Mouse (Mus musculus) layer of hippocampus, adult 8-10 months (tissue): ENCODE results near the gene Mrpl16. TPM values are rescaled to one million over a fixed set of nuclear protein-coding genes. Genes with fewer than 3 reads are reported as not detected.

Source experiments
- DNase-seq, 2 experiments: peaks; one replicate each; pipeline ENCODE4 v3.0.0; 2022; ENCODE audit warnings: low spot score in 2 of 2
- total RNA-seq, 4 experiments: library from RNA; stranded (reverse); gene quantifications; 2 replicates each; pipeline ENCODE4 v1.2.4; 2022

Mrpl16 gene
- total RNA-seq, 4 experiments from 2014 or later: 34.2 to 38.5 (median 36.3) TPM

DNA sequence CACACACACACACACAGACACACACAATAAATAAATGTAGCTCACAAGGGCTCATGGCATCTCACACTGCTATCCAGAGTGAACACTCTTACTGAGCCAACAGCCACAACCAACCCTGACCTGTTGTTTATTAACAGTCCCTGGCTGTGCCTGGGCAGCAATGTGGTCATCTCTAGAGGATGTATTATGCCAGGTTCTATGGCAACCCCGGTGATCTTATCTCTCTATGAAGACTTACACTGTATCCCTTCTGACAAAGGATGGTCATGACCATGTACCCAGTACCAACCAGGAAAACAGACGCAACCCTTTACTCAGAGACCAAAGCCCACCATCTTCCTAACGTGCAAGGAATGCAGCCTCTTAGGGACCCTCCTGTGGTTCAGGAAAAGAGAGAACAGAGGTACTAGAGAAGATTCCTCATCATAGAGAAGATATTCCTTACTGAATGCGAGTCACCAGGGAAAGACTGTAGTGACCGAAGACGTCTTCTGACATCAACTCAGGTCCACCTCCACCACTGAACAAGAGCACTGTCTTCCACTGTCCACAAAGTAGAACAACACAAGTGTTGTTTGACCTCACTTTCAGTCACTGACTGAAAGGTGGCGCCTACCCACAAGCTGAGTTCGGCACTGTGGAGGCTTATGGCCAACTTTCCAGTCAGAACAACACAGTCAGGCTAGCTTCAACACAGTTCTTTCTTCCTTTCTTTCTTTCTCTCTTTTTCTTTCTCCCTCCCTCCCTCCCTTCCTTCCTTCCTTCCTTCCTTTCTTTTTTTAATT is 30.5 kb downstream of the Mrpl16 start:
- DNase-seq: no peak

DNA sequence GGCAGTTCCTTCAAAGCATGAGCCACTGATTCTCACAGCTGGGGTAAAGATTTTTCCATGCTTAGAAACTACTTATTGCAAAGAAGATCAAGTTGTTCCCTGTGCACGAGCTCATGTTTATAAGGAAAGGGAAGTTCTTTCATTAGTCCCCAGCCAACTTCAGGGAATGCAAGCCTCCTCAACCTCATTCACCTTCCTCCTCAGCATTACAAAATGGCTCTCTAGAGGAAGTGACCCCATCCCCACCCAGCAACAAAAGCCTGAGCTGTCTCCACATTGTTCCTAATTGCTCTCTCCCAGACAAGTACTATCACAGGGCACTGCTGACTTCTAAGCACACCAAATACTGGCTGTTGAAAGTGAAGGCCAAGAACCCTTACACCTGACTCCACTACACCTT is 34.2 kb downstream of the Mrpl16 start:
- no peak for DNase-seq

DNA sequence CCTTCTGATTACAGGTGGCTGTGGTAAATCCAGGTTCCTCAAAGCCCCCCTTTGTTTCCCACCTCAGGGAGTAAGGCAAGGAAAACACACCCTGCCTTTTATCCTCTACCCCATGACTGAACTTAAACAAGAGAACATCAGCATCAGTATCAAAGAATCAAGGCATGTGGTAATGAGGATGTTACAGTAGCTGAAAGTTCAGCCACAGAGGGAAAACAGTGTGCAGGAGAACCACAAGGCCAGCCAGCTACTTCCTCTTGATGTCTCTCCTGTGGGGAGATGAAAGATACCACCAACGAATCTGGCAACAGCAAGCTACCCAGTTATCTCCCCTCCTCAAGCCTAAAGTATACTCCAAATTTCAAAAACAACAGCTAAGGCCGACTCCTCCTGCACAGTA is 37.1 kb downstream of the Mrpl16 start:
- no peak for DNase-seq

DNA sequence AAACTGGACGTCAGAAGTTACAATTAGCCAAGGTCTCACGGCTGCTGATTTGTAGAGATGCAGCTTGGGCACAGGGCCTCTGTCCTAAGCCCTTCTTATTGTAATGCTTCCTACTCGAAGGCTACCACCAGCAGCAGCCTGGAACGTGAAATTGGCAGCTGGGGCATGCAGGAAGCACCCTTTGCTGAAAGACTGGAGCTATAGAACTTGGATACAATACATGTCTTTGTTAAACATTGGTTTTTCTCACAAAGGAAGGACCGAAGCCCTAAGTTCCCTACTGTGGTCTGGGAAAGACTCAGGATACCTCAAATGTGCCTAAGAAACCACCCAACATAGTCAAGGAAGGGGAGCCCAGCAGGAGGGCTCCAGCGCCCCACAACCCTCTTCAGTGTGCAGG is 37.6 kb downstream of the Mrpl16 start:
- DNase-seq: no peak

DNA sequence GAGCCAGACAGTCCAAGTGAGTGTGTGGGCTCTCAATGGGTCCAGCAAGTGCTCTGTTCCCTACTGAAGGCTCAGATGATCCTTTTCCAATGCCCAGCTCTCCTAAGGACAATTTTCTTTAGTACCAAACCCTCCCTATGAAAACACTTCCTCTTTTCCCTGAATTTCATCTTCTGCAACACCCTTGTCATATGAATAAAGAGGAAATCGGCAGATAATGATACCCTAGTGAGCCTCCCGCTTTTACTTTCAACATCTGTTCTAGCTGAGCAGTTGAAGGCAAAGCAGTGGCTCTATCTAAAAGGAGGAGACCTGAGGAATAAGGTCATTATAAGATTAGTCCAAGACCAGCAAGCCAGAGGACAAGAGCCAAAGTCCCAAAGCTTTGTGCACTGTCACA is 38.3 kb downstream of the Mrpl16 start:
- no peak for DNase-seq

DNA sequence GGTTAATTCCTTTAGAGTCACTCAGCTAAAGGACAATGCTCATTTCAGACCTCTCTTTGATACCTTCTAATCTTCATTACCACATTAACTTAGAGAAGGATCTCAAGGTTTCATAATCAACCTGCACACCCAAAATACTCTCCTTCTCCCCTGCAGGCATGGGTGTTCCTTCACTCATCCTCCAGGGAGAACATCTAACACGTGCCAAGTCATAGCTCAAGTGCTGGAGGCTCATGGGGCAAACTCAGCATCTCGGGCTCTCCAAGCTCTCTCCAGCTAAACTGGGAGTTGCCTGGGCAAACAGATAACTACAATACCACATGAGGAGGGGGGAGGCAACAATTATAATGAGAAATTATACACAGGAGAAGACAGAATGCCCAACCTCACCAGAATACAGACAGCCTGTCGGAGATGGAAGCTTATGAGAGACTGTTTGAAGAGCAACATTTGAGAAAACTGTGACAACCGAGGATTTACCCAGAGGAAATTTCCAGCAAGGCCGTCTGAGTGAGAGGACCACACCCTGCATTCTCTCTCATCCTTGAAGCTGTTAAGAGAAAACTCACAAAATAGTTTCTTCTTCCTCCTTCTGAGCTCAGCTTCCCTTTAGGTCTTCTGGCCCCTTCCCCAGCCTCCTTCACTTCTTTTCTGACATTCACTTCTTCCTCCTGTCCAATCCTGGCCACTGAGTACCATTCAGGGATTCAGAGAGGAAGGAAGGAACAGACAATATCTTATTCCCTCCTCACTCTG is 40.0 kb downstream of the Mrpl16 start:
- no peak for DNase-seq

DNA sequence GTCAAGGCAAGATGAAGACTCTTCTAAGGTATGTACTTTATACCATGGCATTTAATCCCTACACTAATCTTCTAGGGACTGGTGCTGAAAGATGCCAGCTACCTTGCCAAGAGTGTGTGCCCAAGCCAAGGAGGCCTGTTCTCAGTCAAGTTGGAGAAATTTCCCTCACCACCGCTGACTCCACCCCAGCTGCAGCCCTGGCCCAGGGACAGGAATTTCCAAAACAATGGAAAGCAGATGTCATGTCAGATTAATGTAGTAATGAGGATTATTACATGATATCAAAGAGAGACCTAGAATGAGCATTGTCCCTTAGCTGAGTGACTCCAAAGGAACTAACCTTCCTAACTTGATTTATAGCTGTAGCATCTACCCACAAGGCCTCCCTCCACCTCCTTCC is 40.7 kb downstream of the Mrpl16 start:
- DNase-seq: no peak

DNA sequence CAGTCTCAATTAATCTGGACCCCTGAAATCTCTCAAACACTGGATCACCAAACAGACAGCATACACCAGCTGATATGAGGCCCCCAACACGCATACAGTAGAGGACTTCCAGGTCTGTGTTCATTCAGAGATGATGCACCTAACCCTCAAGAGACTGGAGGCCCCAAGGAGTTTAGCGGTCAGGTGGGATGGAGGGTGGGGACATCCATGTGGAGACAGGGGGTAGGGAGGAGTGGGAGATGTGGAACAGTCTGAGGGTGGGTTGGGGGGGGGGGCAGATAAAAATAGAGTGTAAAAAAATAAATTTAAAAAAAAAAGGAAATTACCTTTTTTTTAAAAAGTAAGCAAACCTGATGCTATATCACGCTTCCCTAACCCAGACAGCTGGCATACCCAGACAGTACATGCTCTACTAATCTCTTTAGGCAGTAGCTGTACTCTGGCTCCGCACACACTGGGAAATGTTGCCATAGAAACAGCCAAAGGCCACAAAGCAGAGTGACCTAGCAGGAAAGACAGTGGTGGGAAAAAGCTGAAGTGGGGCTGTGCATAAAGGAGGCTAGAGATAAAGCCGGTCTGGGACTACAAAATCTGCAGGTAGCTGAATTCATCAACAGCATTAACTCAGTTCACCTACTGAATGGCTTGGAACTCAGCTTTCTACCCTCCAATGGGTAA is 41.6 kb downstream of the Mrpl16 start:
- DNase-seq: no peak

DNA sequence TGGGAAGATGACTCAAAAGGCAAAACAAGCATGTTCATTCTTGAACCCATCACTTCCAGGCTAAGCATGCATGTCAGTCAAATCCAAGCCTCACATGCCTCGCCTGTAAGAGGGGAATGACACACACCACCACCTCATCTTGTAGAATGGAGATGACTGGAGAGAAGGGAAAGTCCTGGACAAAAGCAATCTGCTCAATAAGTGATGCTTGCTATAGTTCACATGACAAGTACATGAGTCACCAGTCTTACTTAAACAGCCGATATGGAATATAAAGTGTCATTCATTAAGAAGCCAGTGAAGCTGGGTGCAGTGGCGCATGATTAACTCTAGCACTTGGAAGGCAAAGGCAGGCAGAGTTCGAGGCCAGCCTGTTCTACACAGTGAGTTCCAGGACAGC is 42.9 kb downstream of the Mrpl16 start:
- no peak for DNase-seq

DNA sequence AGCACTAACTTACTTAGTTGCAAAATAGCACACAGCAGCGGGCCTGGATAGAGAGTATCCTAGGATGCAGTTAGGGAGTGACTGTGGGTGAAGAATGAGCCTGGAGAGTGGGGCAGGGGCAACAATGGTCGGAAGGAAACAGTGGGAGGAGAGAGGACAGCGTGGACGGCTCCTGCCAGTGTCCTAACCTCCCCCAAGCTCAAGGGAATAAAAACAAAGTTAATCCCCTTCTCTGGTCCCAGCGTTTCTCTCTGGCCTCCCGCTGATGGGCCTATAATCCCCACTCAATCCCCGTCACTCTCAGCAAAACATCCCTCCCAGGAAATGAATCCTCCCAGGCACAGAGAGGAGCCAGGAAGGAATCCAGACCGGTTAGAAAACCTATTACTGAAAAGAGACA is 43.5 kb downstream of the Mrpl16 start:
- no peak for DNase-seq

DNA sequence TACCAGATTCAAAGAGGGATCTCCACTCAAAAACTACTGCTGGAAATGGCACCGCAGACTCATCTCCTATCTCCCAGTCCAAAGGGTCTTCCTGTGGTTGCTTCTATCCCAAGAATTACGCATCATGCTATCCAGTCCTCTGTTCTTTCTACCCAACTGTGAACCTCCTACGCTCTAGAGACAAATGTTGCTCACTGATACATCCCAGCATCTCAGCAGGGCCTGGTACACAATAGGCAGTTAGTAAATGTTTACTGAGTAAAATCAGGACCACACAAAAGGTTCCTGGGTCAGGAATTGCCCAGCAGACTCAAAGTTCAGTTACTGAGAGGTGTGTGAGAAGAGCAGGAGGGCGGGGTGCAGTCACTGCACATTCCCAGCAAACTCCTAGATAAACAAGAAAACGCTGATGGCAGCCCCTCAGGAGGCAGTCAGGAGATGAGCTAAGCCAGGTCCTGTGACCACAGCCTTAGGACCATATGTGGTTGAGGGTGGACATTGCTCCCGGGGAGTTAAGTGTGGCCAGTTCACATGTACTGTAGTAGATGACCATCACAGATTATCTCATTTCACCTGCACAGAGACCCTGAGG is 44.6 kb downstream of the Mrpl16 start:
- DNase-seq: no peak

DNA sequence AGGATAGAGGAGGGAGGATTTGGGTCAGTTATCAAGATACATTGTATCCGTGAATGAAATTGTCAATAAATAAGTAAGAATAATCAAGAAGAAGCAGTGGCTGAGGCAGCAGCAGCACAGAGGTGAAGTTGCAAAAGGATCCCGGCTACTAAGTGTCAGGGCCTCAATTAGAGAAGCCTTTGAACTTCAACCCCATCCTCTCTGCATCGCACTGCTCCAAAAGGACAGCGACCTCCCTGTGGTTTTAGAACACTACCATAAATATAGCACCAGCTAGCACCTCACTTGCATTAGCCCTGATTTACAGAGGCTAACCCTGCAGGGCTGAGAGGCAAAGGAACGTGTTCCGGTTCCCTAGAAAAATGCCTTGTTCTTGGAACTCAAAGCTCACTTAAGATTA is 46.5 kb downstream of the Mrpl16 start:
- DNase-seq: no peak

DNA sequence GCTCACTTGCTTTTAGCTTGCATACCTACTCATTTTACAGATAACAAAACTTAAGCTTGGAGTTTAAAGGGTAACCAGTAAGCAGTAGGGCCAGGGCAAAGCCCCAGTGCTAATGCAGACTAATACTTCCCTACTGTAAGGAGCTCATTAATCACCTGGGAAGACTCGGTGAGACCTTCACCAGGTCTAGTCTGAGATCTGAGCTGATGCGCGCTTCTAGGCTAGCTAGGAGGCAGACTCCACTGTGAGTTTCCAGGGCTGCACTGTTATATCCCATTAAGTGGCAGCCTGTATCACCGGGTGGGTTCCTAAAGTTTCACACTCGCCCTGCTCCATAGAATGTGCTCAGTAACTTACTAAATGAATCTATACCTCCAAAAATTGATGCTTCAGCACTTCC is 47.4 kb downstream of the Mrpl16 start:
- no peak for DNase-seq

DNA sequence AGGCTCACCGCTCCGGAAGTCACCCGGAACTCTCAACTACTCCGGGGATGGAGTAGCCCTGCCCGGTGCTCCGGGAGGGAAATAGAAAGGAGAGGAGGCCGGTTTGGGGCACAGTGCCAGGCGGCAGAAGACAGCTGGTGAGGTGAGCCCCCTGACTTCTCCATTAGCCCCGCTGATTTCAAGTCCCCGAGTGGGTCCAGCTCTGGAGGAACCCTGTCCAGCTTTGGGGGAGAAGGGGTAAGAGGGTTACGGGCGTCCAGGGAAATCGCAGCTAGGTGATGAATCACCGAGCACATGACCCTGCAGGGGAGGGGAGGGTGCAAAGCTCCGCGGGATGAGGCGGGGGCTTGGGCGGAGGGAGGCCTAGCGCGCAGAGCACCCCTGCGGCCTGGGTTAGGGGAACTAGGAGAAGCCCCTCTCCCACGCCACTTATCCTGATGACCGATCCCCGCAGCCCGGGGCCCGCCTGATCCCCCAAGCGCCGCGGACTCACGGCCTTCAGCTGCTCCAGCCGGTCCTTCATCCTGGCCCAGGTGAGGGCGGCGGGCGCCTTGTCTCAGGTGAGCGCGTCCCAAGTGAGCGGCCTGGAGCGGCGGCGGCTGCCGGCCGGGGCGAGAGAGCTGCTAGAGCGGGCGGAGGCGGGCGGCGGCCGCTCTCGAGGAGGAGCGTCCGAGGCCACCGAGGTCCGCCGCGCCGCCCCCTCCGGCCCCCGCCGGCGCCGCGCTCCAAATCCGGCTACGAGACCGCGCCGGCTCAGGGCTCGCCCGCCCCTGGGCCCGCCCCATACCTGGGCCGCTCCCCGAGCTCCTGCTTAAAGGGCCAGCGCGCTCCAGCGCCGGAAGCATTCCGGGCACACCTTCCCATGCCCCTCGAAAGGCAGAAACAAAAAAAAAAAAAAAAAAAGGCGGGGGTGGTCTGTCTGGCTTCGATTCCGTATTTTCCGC is 48.3 kb downstream of the Mrpl16 start:
- DNase-seq: peak; percentile 17 to 24

DNA sequence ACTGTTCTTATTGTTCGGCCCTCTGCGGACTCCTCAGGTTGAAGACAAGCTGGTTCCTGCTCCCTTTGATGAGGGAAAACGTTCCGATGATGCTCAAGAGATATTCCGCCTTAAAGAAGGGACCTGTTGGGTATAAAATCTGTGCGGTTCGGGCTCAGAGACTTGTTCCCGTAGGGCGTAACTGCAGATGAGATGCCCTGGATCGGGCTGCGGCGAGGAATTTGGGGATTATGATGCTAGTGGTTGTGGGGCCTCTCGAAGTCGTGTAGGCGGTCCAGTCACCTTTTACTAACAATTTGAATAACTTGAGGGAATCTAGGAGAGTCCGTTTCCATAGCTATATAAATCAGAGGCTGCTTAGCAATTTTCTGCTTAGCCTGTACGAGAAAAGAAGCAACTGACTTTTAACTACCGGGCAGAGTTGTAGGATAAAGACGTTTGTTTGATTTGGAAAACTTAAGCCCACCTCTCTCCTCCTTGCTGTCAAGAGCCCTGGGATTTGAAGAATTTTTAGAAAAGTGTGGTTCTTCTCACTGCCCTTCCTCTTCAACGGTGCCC is 49.0 kb downstream of the Mrpl16 start, which contains the start of gene Stx3:
Stx3 (minus strand) TSS at position 261 of the 558 bp plus-strand sequence.
- DNase-seq: no peak

DNA sequence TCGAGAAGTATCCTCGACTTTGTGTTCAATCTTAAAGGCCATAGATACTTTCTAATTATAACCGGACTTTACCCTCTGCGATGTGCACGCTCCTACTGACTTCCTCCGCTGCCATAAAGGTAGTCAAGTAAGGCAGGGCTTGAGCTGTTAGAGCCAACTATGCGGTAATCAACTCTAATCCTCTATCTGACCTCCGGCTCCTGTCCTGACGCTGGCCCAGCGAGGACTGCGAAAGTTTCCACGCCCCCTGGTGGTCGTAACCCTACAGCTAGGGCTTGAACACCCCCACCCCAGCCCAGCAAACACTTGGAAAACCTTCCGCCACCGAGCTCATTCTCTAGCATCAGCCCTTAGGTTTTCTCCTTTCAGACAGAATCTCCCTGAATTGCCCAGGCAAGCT is 49.6 kb downstream of the Mrpl16 start:
- peak in 1 of 2 experiments; percentile 55 for DNase-seq

DNA sequence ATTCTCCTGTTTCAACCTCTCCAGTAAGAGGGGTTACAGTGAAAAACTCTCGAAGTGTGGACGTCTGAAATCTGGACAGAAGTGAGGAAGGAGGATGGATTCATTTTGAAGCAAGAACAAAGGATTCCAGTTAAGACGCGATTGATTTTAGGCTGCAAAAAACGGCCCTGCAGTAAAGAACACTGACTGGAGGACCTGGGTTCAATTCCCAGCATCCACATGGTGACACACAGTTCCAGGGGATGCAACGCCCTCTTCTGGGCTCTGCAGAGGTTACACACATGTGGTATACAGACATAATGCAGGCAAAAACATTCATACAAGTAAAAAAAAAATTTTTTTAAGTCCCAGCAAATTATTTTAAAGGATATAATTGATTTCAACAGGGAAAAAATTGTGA is 50.0 kb downstream of the Mrpl16 start:
- DNase-seq: no peak

DNA sequence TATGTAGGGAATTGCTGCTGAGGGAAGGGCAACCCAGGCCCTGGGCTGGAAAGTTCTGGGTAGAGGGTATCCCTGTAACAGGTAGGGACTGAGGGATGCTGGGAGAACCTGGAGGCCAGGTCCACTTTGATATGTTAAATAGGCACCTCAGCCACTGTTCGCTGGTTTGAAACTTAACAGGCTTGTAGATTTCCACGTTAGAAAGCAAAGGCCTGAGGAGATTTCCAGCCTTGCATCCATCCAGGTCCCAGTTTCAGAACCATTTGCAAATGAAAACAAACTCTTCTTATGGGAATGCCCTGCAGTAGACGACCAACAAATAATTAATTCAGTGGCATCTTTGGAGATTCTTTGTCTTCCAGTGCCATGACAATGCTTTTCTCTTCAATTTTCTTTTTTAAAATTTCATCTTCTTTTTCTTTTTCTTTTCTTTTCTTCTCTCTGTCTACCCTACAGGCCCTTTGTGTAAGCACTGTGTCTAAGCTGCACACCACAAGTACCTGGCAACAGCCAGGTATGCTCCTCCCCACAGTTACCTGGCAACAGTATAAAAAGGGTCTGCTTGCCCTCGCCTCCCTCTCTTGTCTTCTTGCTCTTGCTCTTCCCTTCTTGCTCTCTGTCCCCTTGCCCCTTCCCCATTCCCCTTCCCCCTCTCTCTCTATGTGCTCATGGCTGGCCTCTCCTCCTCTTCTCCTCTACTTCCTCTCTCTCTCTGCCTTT is 53.3 kb downstream of the Mrpl16 start:
- no peak for DNase-seq
